Mouse (Mus musculus) yolk sac, embryonic 10.5 days (tissue): Measurements from ENCODE around the gene Pdcd6ip.

Experiments
- DNase-seq: peaks from one replicate; pipeline ENCODE4 v3.0.0-alpha.2; 2017; ENCODE audit warnings: low spot score

Gene Pdcd6ip

GRCm38 (mm10) chr9:113626730-113627129 lies 81.3 kb downstream of the Pdcd6ip start:
- no peak for DNase-seq

- no peak for DNase-seq
Measured at GRCm38 (mm10) chr9:113624086-113624485, 84.0 kb downstream of the Pdcd6ip start.

- DNase-seq: no peak
Measured at GRCm38 (mm10) chr9:113617081-113617480, 91.0 kb downstream of the Pdcd6ip start.

DNA sequence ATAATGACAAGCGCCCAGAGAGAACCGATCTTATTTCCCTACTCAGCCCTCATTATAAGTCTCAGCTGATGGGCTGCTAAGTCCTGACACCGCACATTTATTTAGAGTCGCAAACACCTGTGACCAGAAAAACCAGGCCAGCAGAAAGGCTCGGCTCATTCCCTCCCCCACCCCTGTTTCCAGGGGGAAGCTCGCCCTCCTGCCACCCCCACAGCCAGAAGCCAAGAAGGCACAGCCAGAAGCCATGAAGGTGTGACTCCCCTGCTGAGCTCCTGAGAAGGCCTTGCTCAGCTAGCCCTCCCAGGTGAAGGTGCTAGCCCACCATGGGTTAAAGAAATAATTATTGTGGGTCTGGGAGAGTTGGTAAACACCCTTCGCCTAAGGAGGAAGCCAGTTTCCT lies 97.3 kb downstream of the Pdcd6ip start:
- DNase-seq: no peak

GRCm38 (mm10) chr9:113602140-113602539 lies 105.9 kb downstream of the Pdcd6ip start:
- DNase-seq: no peak
